Mouse (Mus musculus) midbrain, embryonic 16.5 days (tissue): ENCODE measurements around the gene Ccdc6. TPM values are rescaled to one million over a fixed set of nuclear protein-coding genes. Genes with fewer than 3 reads are reported as not detected.
A peak's percentile ranks its signal among the peaks of the same experiment; 100 is the strongest.

Experiments used
- ATAC-seq: fragments of 200-750 bp; cut with Nextera tagmentation; 2 replicates; pipeline ENCODE4 v1.8.0; 2017; ENCODE audit warnings: moderate TSS enrichment
- H3K27ac ChIP-seq: fragments of 300-500 bp; sonication (generic); 2 replicates; pipeline ENCODE4 v1.5.1; 2014; ENCODE audit warnings: mild to moderate bottlenecking, low read length, mixed read lengths
- H3K27me3 ChIP-seq: fragments of 300-500 bp; sonication (generic); 2 replicates; pipeline ENCODE4 v1.6.1; 2014; ENCODE audit warnings: low read depth, low read length, mixed read lengths; ENCODE audit not compliant: control insufficient read depth, insufficient read depth
- H3K36me3 ChIP-seq: fragments of 300-500 bp; sonication (generic); 2 replicates; pipeline ENCODE4 v1.6.1; 2014; ENCODE audit warnings: mild to moderate bottlenecking, low read length, moderate library complexity, mixed read lengths; ENCODE audit not compliant: control insufficient read depth, insufficient read depth
- H3K4me1 ChIP-seq: fragments of 300-500 bp; sonication (generic); 2 replicates; pipeline ENCODE4 v1.6.1; 2014; ENCODE audit warnings: mild to moderate bottlenecking, low read length, mixed read lengths; ENCODE audit not compliant: control insufficient read depth, insufficient read depth
- H3K4me2 ChIP-seq: fragments of 300-500 bp; sonication (generic); 2 replicates; pipeline ENCODE4 v1.6.1; 2014; ENCODE audit warnings: mild to moderate bottlenecking, low read length, mixed read lengths
- H3K4me3 ChIP-seq: fragments of 300-500 bp; sonication (generic); 2 replicates; pipeline ENCODE4 v1.5.1; 2014; ENCODE audit warnings: low read depth, mild to moderate bottlenecking, low read length, moderate library complexity, mixed read lengths
- H3K9ac ChIP-seq: fragments of 300-500 bp; sonication (generic); 2 replicates; pipeline ENCODE4 v1.6.1; 2014; ENCODE audit warnings: low read depth, low read length, mixed read lengths
- H3K9me3 ChIP-seq: fragments of 300-500 bp; sonication (generic); replicated peaks from 2 replicates; pipeline ENCODE4 v1.6.1; 2014; ENCODE audit warnings: mild to moderate bottlenecking, low read length, mixed read lengths; ENCODE audit not compliant: control insufficient read depth, poor library complexity, severe bottlenecking
- WGBS: fragments of 180-500 bp; shearing (Covaris S2); extraction: QIAGEN DNeasy Blood & Tissue Kit; methylation state at CpG from one replicate; pipeline ENCODE4 v1.1.7; 2014; 5-methylcytosine and 5-hydroxymethylcytosine counted together
- polyA plus RNA-seq: library from polyadenylated mRNA; unstranded; fragments of >200 nt; fragmentation: Nextera tagmentation; extraction: Ambion mirVana; gene quantifications from 2 replicates; pipeline ENCODE4 v1.2.1, GENCODE M21; 2015

Ccdc6 gene
- polyA plus RNA-seq, 1 experiment from 2014 or later: 26.1 TPM

- H3K4me3 ChIP-seq: peak overlapping the region; percentile 67
- WGBS: 5% methylated on average over 6 of the region's 6 CpGs
- 0 out of 2 replicates have a peak, but pooled peaks cover 2% of the 10 kb centered on the region for H3K36me3 ChIP-seq
- no peaks in the 10 kb centered on the region for H3K9me3 ChIP-seq
- H3K9ac ChIP-seq: peak overlapping the region; percentile 81
- ATAC-seq: peak; percentile 0; the same call in 1 of the 2 replicates
- H3K27ac ChIP-seq: peak overlapping the region; percentile 90
- H3K27me3 ChIP-seq: no peaks in the 10 kb centered on the region
- peaks cover 33% of the 10 kb centered on the region for H3K4me1 ChIP-seq
- H3K4me2 ChIP-seq: peak overlapping the region; percentile 72
These were observed 1.7 kb downstream of the Ccdc6 start for GRCm38 (mm10) chr10:70098626-70099025.

DNA sequence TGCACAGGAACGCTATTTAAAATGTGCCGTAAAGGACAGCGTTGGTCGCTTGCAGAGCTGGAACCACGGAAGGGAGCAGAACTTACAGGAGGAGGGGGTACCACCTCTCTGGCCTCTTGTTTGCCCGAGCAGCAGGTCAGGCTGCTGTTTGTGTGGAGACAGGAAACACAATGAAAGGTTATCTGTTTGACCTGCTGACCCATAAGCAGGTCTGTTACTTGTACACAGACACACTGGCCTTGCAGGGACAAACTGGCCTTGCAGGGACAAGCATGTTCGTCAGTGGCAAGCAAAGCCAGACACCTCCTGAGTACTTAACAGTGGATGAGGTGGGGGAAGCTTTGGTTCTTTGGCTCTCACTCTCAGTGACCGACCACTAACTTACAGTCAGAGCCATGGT lies 2.1 kb downstream of the Ccdc6 start:
- H3K9ac ChIP-seq: peak overlapping the region; percentile 81
- H3K27me3 ChIP-seq: no peaks in the 10 kb centered on the region
- H3K4me3 ChIP-seq: peak overlapping the region; percentile 67
- no peaks in the 10 kb centered on the region for H3K9me3 ChIP-seq
- peak overlapping the region; percentile 72 for H3K4me2 ChIP-seq
- H3K36me3 ChIP-seq: 0 out of 2 replicates have a peak, but pooled peaks cover 2% of the 10 kb centered on the region
- 27% methylated on average over 8 of the region's 8 CpGs for WGBS
- peak overlapping the region; percentile 90 for H3K27ac ChIP-seq
- peaks cover 30% of the 10 kb centered on the region for H3K4me1 ChIP-seq
- no peak for ATAC-seq

DNA sequence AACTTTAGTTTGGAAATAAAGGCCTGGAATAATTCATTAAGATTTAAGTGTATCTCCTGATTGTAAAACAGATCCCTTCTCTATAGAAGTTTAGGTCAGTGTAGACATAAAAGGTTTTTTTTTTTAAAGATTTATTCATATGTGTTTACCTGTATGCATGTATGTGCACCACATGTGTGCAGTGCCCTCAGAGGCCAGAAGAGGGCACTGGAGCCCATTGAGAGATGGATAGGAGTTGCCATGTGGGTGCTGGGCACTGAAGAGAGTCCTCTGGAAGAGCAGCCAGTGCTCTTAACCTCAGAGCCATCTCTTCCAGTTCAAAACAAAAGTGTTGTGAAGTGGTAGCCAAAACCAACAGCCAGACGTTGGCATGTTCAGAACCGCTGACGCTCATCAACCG lies 5.2 kb downstream of the Ccdc6 start:
- Histone ChIP-seq H3K9me3 (no peaks in the 10 kb centered on the region), H3K9ac (no peak overlapping the region), H3K36me3 (0 out of 2 replicates have a peak, but pooled peaks cover 2% of the 10 kb centered on the region), H3K27ac (no peak overlapping the region), H3K4me1 (peaks cover 16% of the 10 kb centered on the region), H3K4me2 (no peak overlapping the region), H3K4me3 (no peak overlapping the region), H3K27me3 (no peaks in the 10 kb centered on the region)
- WGBS: 96% methylated on average over 4 of the region's 4 CpGs
- no peak for ATAC-seq

DNA sequence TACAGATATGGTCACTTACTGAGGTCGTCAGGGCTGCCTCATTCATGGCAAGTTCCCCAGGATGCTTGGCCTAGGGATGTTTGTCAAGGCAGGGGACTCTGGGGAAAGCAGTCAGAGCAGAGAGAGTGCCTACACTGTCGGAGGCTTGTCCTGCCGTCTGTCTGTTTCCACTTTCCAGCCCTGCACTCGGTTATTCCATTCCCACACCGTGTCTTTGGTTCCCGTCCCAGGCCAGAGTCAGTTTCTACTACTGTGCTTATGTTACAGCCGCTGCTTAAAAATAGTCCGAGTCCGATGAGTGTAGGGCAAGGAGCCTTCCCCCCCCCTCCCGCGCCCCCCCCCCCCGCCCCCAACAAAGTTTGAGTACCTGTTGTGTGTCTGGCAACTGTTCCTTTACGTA lies 11.1 kb downstream of the Ccdc6 start:
- Histone ChIP-seq H3K4me1 (peaks cover 3% of the 10 kb centered on the region; the same call in 1 of the 2 replicates), H3K4me3 (no peak overlapping the region), H3K4me2 (no peak overlapping the region), H3K9me3 (no peaks in the 10 kb centered on the region), H3K36me3 (0 out of 2 replicates have a peak, but pooled peaks cover 2% of the 10 kb centered on the region), H3K27me3 (no peaks in the 10 kb centered on the region), H3K9ac (no peak overlapping the region), H3K27ac (no peak overlapping the region)
- WGBS: 78% methylated on average over 11 of the region's 13 CpGs
- ATAC-seq: no peak

DNA sequence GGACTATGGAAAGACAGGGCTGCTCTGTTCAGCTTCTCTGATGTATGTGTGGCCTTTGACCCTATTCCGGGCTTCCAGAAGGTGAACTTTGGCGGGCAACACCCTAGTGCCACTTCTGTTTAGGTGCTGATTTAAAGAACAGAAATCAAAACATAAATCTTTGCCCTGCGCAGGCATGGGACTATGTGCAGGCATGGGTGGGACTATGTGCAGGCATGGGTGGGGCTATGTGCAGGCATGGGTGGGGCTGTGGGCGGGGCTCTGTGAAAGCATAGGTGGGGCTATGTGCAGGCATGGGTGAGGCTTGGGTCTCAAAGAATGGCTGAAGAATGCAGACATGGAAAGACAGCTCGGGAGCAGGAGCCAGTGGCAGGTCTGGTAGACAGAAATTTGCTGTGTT lies 13.1 kb downstream of the Ccdc6 start:
- H3K27ac ChIP-seq: no peak overlapping the region
- H3K4me1 ChIP-seq: peaks cover 3% of the 10 kb centered on the region; the same call in 1 of the 2 replicates
- no peak overlapping the region for H3K9ac ChIP-seq
- no peak for ATAC-seq
- no peak overlapping the region for H3K4me2 ChIP-seq
- H3K9me3 ChIP-seq: no peaks in the 10 kb centered on the region
- WGBS: 86% methylated on average over 5 of the region's 5 CpGs
- H3K27me3 ChIP-seq: no peaks in the 10 kb centered on the region
- no peaks in the 10 kb centered on the region for H3K36me3 ChIP-seq
- no peak overlapping the region for H3K4me3 ChIP-seq

DNA sequence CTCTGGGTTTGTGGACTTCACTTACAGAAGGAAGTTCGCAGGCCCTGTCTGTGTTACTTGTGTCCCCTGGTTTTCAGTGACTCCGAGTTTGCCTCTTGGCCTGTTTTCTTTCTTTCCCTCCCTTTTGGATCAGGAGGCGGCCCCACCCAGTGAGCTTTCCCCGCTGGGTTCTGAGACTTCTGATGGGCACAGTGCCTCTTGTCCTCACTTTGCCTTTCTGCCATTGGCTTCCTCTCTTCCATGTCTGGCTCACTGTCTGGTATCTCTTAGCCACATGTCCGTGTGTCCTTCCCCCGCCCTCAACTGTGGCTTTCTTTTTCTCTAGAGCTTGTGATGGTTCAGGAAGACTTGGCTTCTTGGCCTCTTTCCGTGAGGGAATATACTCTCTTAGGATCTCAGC lies 13.9 kb downstream of the Ccdc6 start:
- no peak for ATAC-seq
- Histone ChIP-seq H3K27ac (no peak overlapping the region), H3K36me3 (no peaks in the 10 kb centered on the region), H3K9ac (no peak overlapping the region), H3K4me3 (no peak overlapping the region), H3K4me1 (peaks cover 3% of the 10 kb centered on the region; the same call in 1 of the 2 replicates), H3K27me3 (no peaks in the 10 kb centered on the region), H3K4me2 (no peak overlapping the region), H3K9me3 (no peaks in the 10 kb centered on the region)
- 93% methylated on average over 7 of the region's 7 CpGs for WGBS

GRCm38 (mm10) chr10:70111643-70112042 lies 14.7 kb downstream of the Ccdc6 start:
- Histone ChIP-seq H3K4me3 (no peak overlapping the region), H3K36me3 (no peaks in the 10 kb centered on the region), H3K9me3 (no peaks in the 10 kb centered on the region), H3K4me1 (peaks cover 3% of the 10 kb centered on the region; the same call in 1 of the 2 replicates), H3K27me3 (no peaks in the 10 kb centered on the region), H3K27ac (no peak overlapping the region), H3K4me2 (no peak overlapping the region), H3K9ac (no peak overlapping the region)
- 94% methylated on average over 6 of the region's 6 CpGs for WGBS
- no peak for ATAC-seq

DNA sequence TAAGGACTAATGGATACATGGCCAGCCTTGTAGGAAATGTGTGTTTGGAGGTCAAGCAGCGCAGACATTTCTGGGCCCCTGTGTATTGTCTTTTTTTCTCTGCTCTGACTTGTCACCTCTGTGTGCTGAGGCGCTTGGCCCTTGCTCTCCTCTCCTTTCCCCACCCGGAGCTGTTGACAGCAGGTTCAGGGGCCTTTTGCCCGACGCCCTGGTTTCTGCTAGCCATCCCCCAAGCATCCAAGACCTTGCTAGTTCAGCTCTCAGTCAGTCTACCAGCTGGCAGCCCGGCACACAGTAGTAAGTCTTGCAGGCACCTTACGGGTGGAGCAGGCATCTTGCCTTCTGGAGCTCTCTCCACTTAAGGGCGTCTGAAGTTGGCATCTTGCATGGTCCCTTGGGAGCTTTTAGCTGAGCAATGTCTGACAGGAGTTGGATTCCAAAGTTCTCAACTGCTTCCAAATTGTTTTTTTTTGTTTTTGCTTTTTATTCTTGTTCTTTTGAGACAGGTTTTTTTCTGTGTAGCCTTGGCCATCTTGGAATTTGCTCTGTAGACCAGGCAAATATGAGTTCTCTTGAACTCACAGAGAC lies 17.2 kb downstream of the Ccdc6 start:
- ATAC-seq: no peak
- no peaks in the 10 kb centered on the region for H3K27me3 ChIP-seq
- peaks cover 13% of the 10 kb centered on the region for H3K4me1 ChIP-seq
- no peaks in the 10 kb centered on the region for H3K36me3 ChIP-seq
- 93% methylated on average over 8 of the region's 8 CpGs for WGBS
- no peak overlapping the region for H3K27ac ChIP-seq
- no peaks in the 10 kb centered on the region for H3K9me3 ChIP-seq
- H3K4me2 ChIP-seq: no peak overlapping the region
- H3K4me3 ChIP-seq: no peak overlapping the region
- H3K9ac ChIP-seq: no peak overlapping the region

GRCm38 (mm10) chr10:70116454-70116853 lies 19.5 kb downstream of the Ccdc6 start:
- ATAC-seq: no peak

More at GRCm38 (mm10) chr10:70116454-70116853, 19.5 kb downstream of the Ccdc6 start:
- Histone ChIP-seq H3K4me3 (no peak overlapping the region), H3K9me3 (no peaks in the 10 kb centered on the region), H3K27me3 (no peaks in the 10 kb centered on the region), H3K9ac (no peak overlapping the region), H3K36me3 (no peaks in the 10 kb centered on the region), H3K4me2 (no peak overlapping the region), H3K27ac (no peak overlapping the region), H3K4me1 (peaks cover 26% of the 10 kb centered on the region)
- 91% methylated on average over 7 of the region's 7 CpGs for WGBS
